ENCODE assay signal across 10 mouse cellular contexts in genomic region chr7:67514893-67515292, GRCm38 (mm10).
DNase-seq lines count a peak whose midpoint lies in the region; ATAC-seq and TF ChIP-seq lines count a peak whose summit lies in the region.
"Had no signal": no experiment of that assay in that cellular context is flagged by ENCODE, and none has a peak within 500 bp of the region (broad histone marks: within the 10 kb centered on the region; RNA-seq: fewer than 3 reads in every experiment).

No protein-coding gene starts in this region.

- no peak overlapping the region; the same call in 1 of the 2 replicates for H3K4me2 ChIP-seq in heart, embryonic 16.5 days (ENCODE audit: low read depth, low read length)
- no peak overlapping the region for H3K4me2 ChIP-seq in midbrain, postnatal 0 days (ENCODE audit: low read depth, low read length, poor library complexity, severe bottlenecking)
- H3K4me2 ChIP-seq: hindbrain, embryonic 13.5 days; liver, embryonic 13.5 days had no signal

- H3K27me3 ChIP-seq in heart, embryonic 16.5 days (ENCODE audit: control insufficient read depth, insufficient read depth, low read length), result no peaks in the 10 kb centered on the region
- no peaks in the 10 kb centered on the region for H3K27me3 ChIP-seq in midbrain, postnatal 0 days (ENCODE audit: insufficient read depth, low read length)
- H3K27me3 ChIP-seq: hindbrain, embryonic 13.5 days; liver, embryonic 13.5 days had no signal

- TF ChIP-seq POLR2A in lung, adult 2 months (IDR thresholded peaks at IDR 0.05; ENCODE audit: borderline replicate concordance, extremely low read depth, low read depth, low read length), result 0 out of 2 replicates have a peak, but pooled peaks have one; percentile 20

- peaks cover 17% of the 10 kb centered on the region for H3K4me1 ChIP-seq in heart, embryonic 16.5 days (ENCODE audit: control insufficient read depth, insufficient read depth, low read length)
- H3K4me1 ChIP-seq in lung, adult 2 months (ENCODE audit: control insufficient read depth, insufficient read depth, low read length), result peaks cover 8% of the 10 kb centered on the region
- no peaks in the 10 kb centered on the region for H3K4me1 ChIP-seq in midbrain, postnatal 0 days (ENCODE audit: insufficient read depth, low read length)
- H3K4me1 ChIP-seq: hindbrain, embryonic 13.5 days; liver, embryonic 13.5 days had no signal

- H3K27ac ChIP-seq in heart, embryonic 16.5 days (ENCODE audit: low read length), result peak overlapping the region; percentile 61
- H3K27ac ChIP-seq in midbrain, postnatal 0 days (ENCODE audit: low read depth, low read length), result no peak overlapping the region
- H3K27ac ChIP-seq: hindbrain, embryonic 13.5 days; liver, embryonic 13.5 days had no signal

- no peaks in the 10 kb centered on the region for H3K36me3 ChIP-seq in heart, embryonic 16.5 days (ENCODE audit: control insufficient read depth, insufficient read depth)
- 0 out of 2 replicates have a peak, but pooled peaks cover 3% of the 10 kb centered on the region for H3K36me3 ChIP-seq in midbrain, postnatal 0 days (ENCODE audit: insufficient read depth, low read length)
- H3K36me3 ChIP-seq: liver, embryonic 13.5 days had no signal

- no peak for TF ChIP-seq CTCF in lung, adult 2 months (IDR thresholded peaks at IDR 0.05; ENCODE audit: insufficient read depth, low read length)
- no peak for TF ChIP-seq CTCF in midbrain, postnatal 0 days (IDR thresholded peaks at IDR 0.05)

- 27% methylated on average over 10 of the region's 10 CpGs for WGBS in heart, embryonic 16.5 days
- 33% methylated on average over 10 of the region's 10 CpGs for WGBS in lung, adult 2 months
- WGBS in midbrain, postnatal 0 days, result 56% methylated on average over 10 of the region's 10 CpGs

- no peak overlapping the region for H3K9ac ChIP-seq in heart, embryonic 16.5 days (ENCODE audit: low read length)
- no peak overlapping the region for H3K9ac ChIP-seq in midbrain, postnatal 0 days (replicated peaks; ENCODE audit: low read length, poor library complexity, severe bottlenecking)
- H3K9ac ChIP-seq: hindbrain, embryonic 13.5 days; liver, embryonic 13.5 days had no signal

- peak; percentile 54 for DNase-seq in cerebellum, adult 11-12 months
- DNase-seq in cerebellum, adult 11 months, result no peak
- peak; percentile 56 to 68 for DNase-seq in cerebellum, postnatal 14 days
- DNase-seq in lung, adult 2 months, result peak; percentile 43
- no peak for DNase-seq in thymus, postnatal 25 days
- no peak for DNase-seq in layer of hippocampus, adult 11-12 months (ENCODE audit: low spot score)
- DNase-seq in midbrain, postnatal 0 days (ENCODE audit: low spot score), result no peak
- DNase-seq: liver, embryonic 13.5 days had no signal

- ATAC-seq in heart, embryonic 16.5 days (replicated peaks; ENCODE audit: extremely low read depth, insufficient read depth, low FRiP score), result peak; percentile 88
- ATAC-seq in midbrain, postnatal 0 days (ENCODE audit: low FRiP score), result no peak

- H3K4me3 ChIP-seq in heart, embryonic 16.5 days (ENCODE audit: low read length), result no peak overlapping the region
- H3K4me3 ChIP-seq in lung, adult 2 months (replicated peaks; ENCODE audit: extremely low read depth, low read depth, low read length), result no peak overlapping the region
- no peak overlapping the region for H3K4me3 ChIP-seq in midbrain, postnatal 0 days (ENCODE audit: low read depth, low read length)
- H3K4me3 ChIP-seq: hindbrain, embryonic 13.5 days; liver, embryonic 13.5 days had no signal

- H3K9me3 ChIP-seq in heart, embryonic 16.5 days (replicated peaks; ENCODE audit: control insufficient read depth, low read length), result no peaks in the 10 kb centered on the region
- no peaks in the 10 kb centered on the region for H3K9me3 ChIP-seq in midbrain, postnatal 0 days (ENCODE audit: low read length)
- H3K9me3 ChIP-seq: hindbrain, embryonic 13.5 days; liver, embryonic 13.5 days had no signal

Comparison
In these comparisons a context has a peak if more than half of its experiments do, and no peak if none do; other contexts are left out.
1. DNase-seq: peak in cerebellum, adult 11-12 months (single experiment), cerebellum, postnatal 14 days (2 of 2) and lung, adult 2 months (single experiment); none in cerebellum, adult 11 months (single experiment), thymus, postnatal 25 days (single experiment), layer of hippocampus, adult 11-12 months (single experiment) and midbrain, postnatal 0 days (single experiment).